Mouse (Mus musculus) liver, adult (tissue): ENCODE measurements around the gene Snhg11.

Source experiments
- GATA4 ChIP-seq: IDR thresholded peaks from 2 replicates; pipeline ENCODE4 v1.6.1; 2014; ENCODE audit warnings: mild to moderate bottlenecking, low read length; ENCODE audit not compliant: insufficient replicate concordance

The Snhg11 gene

GRCm38 (mm10) chr2:158361678-158362320, 13.6 kb upstream of the Snhg11 start:
- TF ChIP-seq GATA4 = no peak

- no peak for TF ChIP-seq GATA4
These were observed 11.3 kb upstream of the Snhg11 start for GRCm38 (mm10) chr2:158364175-158364574.

- TF ChIP-seq GATA4 = no peak
These were observed 10.2 kb upstream of the Snhg11 start for GRCm38 (mm10) chr2:158365099-158365850.

GRCm38 (mm10) chr2:158367654-158368053, 7.8 kb upstream of the Snhg11 start:
- no peak for TF ChIP-seq GATA4

- no peak for TF ChIP-seq GATA4
These were observed 7.1 kb upstream of the Snhg11 start for GRCm38 (mm10) chr2:158368313-158368712.

GRCm38 (mm10) chr2:158369474-158370172, 5.8 kb upstream of the Snhg11 start:
- TF ChIP-seq GATA4 = no peak

GRCm38 (mm10) chr2:158370173-158370550, 5.3 kb upstream of the Snhg11 start:
- no peak for TF ChIP-seq GATA4

GRCm38 (mm10) chr2:158373061-158373460, 2.4 kb upstream of the Snhg11 start:
- no peak for TF ChIP-seq GATA4

GRCm38 (mm10) chr2:158373516-158373915, 1.9 kb upstream of the Snhg11 start:
- no peak for TF ChIP-seq GATA4

GRCm38 (mm10) chr2:158376123-158376687, 767 bp downstream of the Snhg11 start:
- TF ChIP-seq GATA4 = no peak

- no peak for TF ChIP-seq GATA4
These were observed 1.4 kb downstream of the Snhg11 start for GRCm38 (mm10) chr2:158376798-158377197.

- no peak for TF ChIP-seq GATA4
These were observed 2.4 kb downstream of the Snhg11 start for GRCm38 (mm10) chr2:158377811-158378210.

GRCm38 (mm10) chr2:158379354-158380078, 4.1 kb downstream of the Snhg11 start:
- TF ChIP-seq GATA4 = no peak

- TF ChIP-seq GATA4 = no peak
These were observed 10.6 kb downstream of the Snhg11 start for GRCm38 (mm10) chr2:158386072-158386471.

- no peak for TF ChIP-seq GATA4
These were observed 14.0 kb downstream of the Snhg11 start for GRCm38 (mm10) chr2:158389421-158389820.

- no peak for TF ChIP-seq GATA4
These were observed 20.9 kb downstream of the Snhg11 start for GRCm38 (mm10) chr2:158396369-158396768.

- TF ChIP-seq GATA4 = no peak
These were observed 27.5 kb downstream of the Snhg11 start for GRCm38 (mm10) chr2:158402915-158403314.
